Mouse (Mus musculus): ENCODE results near the gene Ankrd49.

- TF ChIP-seq CTCF (conservative IDR thresholded peaks at IDR 0.05; ENCODE audit: insufficient read depth, insufficient read length, low read depth, low read length) (no peak), POLR2A (IDR thresholded peaks at IDR 0.05; ENCODE audit: low read depth, low read length) (no peak)
These were observed 32.6 kb downstream of the Ankrd49 start, which contains the start of gene Fut4 for GRCm38 (mm10) chr9:14752001-14752522.
